Mouse (Mus musculus) G1E (cell line): ENCODE results near the gene Isg15. TPM values are rescaled to one million over a fixed set of nuclear protein-coding genes. Genes with fewer than 3 reads are reported as not detected.

Experiments
- ATAC-seq: 2 replicates; pipeline ENCODE4 v1.8.0; 2016; ENCODE audit warnings: mild to moderate bottlenecking; ENCODE audit not compliant: insufficient number of reproducible peaks, poor library complexity, low FRiP score, severe bottlenecking; ENCODE audit errors: extremely low read depth
- DNase-seq: peaks from one replicate; pipeline ENCODE4 v3.0.0; 2012; ENCODE audit warnings: low spot score
- H3K27me3 ChIP-seq: 2 replicates; pipeline ENCODE4 v1.6.1; 2012; ENCODE audit warnings: mild to moderate bottlenecking, low read length, inconsistent platforms; ENCODE audit not compliant: insufficient read depth
- H3K36me3 ChIP-seq: replicated peaks from 2 replicates; pipeline ENCODE3; 2012; ENCODE audit warnings: mild to moderate bottlenecking, inconsistent platforms
- H3K4me1 ChIP-seq: 2 replicates; pipeline ENCODE4 v1.6.1; 2012; ENCODE audit warnings: low read depth, low read length, inconsistent platforms, mixed read lengths; ENCODE audit not compliant: insufficient read depth
- H3K4me3 ChIP-seq: 2 replicates; pipeline ENCODE4 v1.5.1; 2012; ENCODE audit warnings: low read depth, mild to moderate bottlenecking, inconsistent platforms, low read length, moderate library complexity, mixed read lengths
- H3K9me3 ChIP-seq: replicated peaks from 2 replicates; pipeline ENCODE4 v1.6.1; 2012; ENCODE audit warnings: inconsistent platforms
- CTCF ChIP-seq: IDR thresholded peaks from 2 replicates; pipeline ENCODE4 v1.5.1; 2012; ENCODE audit warnings: low read depth, low read length, inconsistent platforms, mixed read lengths
- GATA1 ChIP-seq: IDR thresholded peaks from 2 replicates; pipeline ENCODE4 v1.6.1; 2012; ENCODE audit warnings: borderline replicate concordance, low read length, inconsistent platforms, mixed read lengths
- GATA2 ChIP-seq: IDR thresholded peaks from 2 replicates; pipeline ENCODE4 v1.6.1; 2012; ENCODE audit warnings: low read depth, low read length, inconsistent platforms, borderline replicate concordance
- POLR2AphosphoS5 ChIP-seq: IDR thresholded peaks from 2 replicates; pipeline ENCODE4 v1.6.1; 2012; ENCODE audit warnings: low read depth, low read length, inconsistent platforms; ENCODE audit not compliant: insufficient replicate concordance
- TAL1 ChIP-seq: conservative IDR thresholded peaks from 2 replicates; pipeline ENCODE4 v1.6.1; 2012; ENCODE audit warnings: low read depth, low read length, inconsistent platforms, mixed read lengths
- polyA plus RNA-seq: library from polyadenylated mRNA; stranded (reverse); fragments of >175 nt; gene quantifications from 2 replicates; pipeline ENCODE4 v1.2.3, GENCODE M21; 2012
- total RNA-seq, 2 experiments: library from RNA; stranded (forward) in 1 of 2; stranded (reverse) in 1 of 2; fragments of 200-1000 nt in 1 of 2; fragments of >200 nt in 1 of 2; fragmentation: Nextera tagmentation in 1 of 2; gene quantifications; 2 replicates each; pipeline ENCODE4 v1.2.3; 2014 to 2017

Gene Isg15
- total and polyA plus RNA-seq, 3 experiments: 0.16 TPM; not detected in 1

DNA sequence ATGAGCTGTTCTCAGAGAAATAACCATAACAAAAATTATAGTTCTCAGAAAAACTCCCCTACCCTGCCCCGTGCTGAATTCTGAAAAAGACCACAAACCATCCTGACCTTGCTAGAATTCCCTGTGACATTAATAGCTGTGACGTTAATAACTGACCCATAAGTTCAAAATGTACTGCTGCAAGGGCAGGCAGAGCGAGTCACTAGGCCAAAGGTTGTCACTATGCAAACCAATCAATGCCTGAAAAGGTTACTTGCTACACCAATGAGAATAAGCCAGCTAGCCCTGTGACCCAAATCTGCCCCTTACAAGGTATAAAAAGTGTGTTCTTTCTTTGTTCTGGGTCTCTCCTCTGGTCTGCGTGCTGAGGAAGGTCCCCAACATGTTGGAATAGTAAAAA, 8.3 kb upstream of the Isg15 start:
- H3K9me3 ChIP-seq: 0 out of 2 replicates have a peak, but pooled peaks cover under 1% of the 10 kb centered on the region
- no peaks in the 10 kb centered on the region for H3K4me1 ChIP-seq
- no peak overlapping the region for H3K4me3 ChIP-seq
- ATAC-seq (no peak), DNase-seq (no peak)
- TF ChIP-seq POLR2AphosphoS5: no peak
- TF ChIP-seq CTCF: no peak
- H3K36me3 ChIP-seq: no peaks in the 10 kb centered on the region
- peaks cover 18% of the 10 kb centered on the region for H3K27me3 ChIP-seq

DNA sequence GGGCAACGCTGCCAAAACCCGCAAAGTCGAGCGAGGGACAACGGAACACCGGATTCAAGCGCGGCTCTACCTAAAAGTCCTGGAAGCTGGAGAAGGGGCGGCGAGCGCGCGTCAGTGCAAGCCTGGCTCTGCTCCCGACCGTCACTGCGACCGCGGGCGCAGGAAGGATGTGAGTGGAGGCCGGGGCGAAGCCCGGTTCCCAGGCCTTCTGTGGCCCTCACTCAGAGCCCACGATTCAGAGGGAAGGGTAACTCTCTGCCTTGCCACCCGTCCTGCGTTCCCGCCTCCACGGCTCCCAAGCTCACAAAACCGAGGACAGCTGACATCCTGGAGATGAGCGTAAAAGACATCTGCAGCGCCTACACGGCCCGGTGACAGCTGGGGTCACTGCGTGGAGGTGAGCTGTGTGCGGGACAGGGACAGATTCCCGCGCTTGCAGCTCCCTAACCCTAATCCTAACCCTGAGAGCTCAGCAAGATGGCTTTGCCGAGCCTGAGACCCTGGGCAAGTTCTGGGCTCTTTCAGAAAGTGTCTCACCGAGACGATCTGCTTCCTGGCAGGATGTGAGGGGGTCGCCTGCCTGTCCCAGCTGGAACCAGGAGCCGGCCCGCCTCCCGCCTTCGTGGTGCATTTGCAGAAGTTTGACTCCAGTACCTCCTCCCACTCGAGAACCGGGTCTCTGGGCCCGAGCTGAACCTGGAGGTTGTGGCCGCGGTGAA, 3.0 kb upstream of the Isg15 start:
- Histone ChIP-seq H3K4me1 (peaks cover 8% of the 10 kb centered on the region), H3K4me3 (no peak overlapping the region; the same call in 1 of the 2 replicates), H3K27me3 (peaks cover 35% of the 10 kb centered on the region), H3K36me3 (no peaks in the 10 kb centered on the region), H3K9me3 (no peaks in the 10 kb centered on the region)
- no peak for ATAC-seq
- no peak for DNase-seq
- TF ChIP-seq GATA2: no peak
- TF ChIP-seq GATA1: no peak
- TF ChIP-seq TAL1: no peak
- no peak for TF ChIP-seq CTCF
- no peak for TF ChIP-seq POLR2AphosphoS5

DNA sequence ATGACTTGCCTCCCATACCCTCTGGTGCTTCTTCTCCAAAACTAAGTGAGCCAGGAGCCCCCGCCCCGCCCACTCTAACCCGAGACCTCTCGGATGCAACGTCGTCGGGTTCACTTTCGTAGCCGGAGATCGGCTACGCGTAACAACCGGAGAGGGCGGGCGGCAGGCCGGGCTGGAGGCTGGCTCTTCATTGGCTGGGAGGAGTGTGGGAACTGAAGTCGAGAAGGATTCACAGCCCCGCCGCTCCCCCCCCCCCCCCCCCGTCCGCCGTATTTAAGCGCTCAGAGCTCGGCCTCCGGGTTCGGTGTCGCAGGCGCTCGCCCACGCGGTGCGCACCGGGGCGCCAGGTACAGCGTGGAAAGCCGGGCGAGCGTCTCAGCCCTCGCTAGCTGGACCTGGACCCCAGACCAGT, 2.4 kb upstream of the Isg15 start, which contains the start of gene AW011738:
AW011738 (plus strand) TSS at position 304 of the 412 bp plus-strand sequence.
- ATAC-seq (no peak), DNase-seq (no peak)
- no peak for TF ChIP-seq POLR2AphosphoS5
- no peak for TF ChIP-seq GATA2
- TF ChIP-seq CTCF: no peak
- TF ChIP-seq GATA1: no peak
- TF ChIP-seq TAL1: no peak
- no peaks in the 10 kb centered on the region for H3K9me3 ChIP-seq
- peaks cover 9% of the 10 kb centered on the region for H3K4me1 ChIP-seq
- no peaks in the 10 kb centered on the region for H3K36me3 ChIP-seq
- H3K27me3 ChIP-seq: peaks cover 35% of the 10 kb centered on the region
- H3K4me3 ChIP-seq: no peak within 1 kb of the TSS; the same call in 1 of the 2 replicates

DNA sequence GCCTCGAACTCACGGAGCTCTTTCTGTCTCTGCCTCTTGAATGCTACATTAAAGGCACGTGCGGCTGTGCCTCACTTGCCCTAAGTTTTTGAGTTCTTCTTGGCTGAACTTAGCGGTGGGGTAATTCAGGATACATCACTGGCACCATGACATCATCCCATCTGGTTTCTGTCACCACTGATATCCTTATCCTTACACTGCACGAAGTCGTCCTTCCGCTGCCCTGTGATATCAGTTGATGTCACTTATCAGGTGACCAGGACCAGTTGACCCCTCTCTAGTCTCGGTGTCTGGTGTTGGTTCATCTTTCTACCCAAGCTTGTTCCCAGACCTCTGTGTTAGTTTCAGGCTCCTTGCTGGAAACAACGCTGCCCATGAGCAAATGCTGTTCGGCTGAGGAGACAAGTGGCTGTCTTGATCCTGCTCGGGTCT, 1.9 kb upstream of the Isg15 start:
- ATAC-seq (no peak), DNase-seq (no peak)
- Histone ChIP-seq H3K4me3 (no peak overlapping the region), H3K9me3 (no peaks in the 10 kb centered on the region), H3K36me3 (no peaks in the 10 kb centered on the region), H3K27me3 (peaks cover 39% of the 10 kb centered on the region), H3K4me1 (peaks cover 13% of the 10 kb centered on the region)
- TF ChIP-seq GATA1 (no peak), TAL1 (no peak), GATA2 (no peak), CTCF (no peak), POLR2AphosphoS5 (no peak)

DNA sequence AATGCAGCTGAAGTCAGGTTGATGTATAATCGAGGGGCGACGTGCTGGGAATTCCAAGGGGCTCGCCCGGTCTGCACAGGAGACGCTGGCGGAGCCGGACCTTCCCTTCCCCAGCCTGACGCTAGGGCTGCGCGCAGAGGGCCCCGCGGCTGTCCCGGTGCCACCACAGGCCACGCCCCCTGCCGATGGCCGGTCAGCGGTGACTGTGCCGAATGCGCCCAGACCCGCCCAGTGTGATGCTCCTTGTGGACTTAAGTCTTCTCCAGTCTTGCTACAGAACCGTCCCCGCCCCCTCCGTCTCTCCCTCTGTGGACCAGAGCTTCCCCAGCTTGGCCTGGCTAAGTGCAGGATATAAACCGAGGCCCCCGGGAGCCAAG, 2.8 kb downstream of the Isg15 start:
- no peaks in the 10 kb centered on the region for H3K36me3 ChIP-seq
- H3K4me1 ChIP-seq: peaks cover 21% of the 10 kb centered on the region
- ATAC-seq: peak; percentile 68
- TF ChIP-seq POLR2AphosphoS5: no peak
- TF ChIP-seq GATA1: no peak
- no peak for TF ChIP-seq GATA2
- TF ChIP-seq CTCF: no peak
- peak overlapping the region; percentile 75 for H3K4me3 ChIP-seq
- DNase-seq: peak; percentile 59
- peaks cover 57% of the 10 kb centered on the region for H3K27me3 ChIP-seq
- no peaks in the 10 kb centered on the region; the same call in 1 of the 2 replicates for H3K9me3 ChIP-seq

DNA sequence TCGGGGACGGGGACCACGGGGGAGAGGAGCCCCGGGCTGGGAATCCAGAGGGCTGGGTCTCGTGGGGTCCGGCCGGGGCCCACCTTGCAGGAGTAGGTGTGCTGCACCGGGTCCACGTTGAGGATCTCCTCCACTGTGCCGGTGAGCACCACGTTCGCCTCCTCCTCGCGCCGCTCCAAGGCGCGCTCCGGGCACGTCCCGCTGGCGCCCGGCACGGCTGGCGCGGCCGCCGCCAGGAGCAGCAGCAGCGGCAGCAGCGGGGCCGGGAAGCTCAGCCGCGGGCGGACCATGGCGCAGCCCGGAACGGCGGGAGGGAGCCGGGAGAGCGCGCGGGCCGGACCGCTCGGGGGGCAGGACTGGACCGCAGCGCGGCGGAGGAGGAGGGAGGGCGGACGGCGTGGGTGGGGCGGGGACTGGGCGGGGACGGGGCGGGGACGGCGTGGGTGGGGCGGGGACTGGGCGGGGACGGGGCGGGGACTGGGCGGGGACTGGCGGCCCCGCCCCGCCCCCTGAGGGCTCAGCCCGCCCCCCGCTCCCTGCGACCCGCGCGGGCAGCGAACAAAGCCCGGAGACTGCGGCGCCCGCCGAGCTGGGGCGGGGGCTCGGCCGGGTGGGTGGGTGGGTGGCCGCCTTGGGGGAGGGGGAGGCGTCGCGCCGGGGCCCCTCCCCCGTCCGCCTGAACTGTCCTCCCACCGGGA, 3.3 kb downstream of the Isg15 start, which contains the start of gene Agrn:
Agrn (minus strand) TSS at position 358 of the 698 bp plus-strand sequence.
- Histone ChIP-seq H3K4me1 (peaks cover 21% of the 10 kb centered on the region), H3K4me3 (peak within 1 kb of the TSS; percentile 75), H3K36me3 (no peaks in the 10 kb centered on the region), H3K9me3 (no peaks in the 10 kb centered on the region; the same call in 1 of the 2 replicates), H3K27me3 (peaks cover 58% of the 10 kb centered on the region)
- peak; percentile 51 for DNase-seq
- TF ChIP-seq TAL1 (no peak), CTCF (no peak), GATA1 (no peak), GATA2 (no peak), POLR2AphosphoS5 (no peak)
- ATAC-seq: peak; percentile 38; the same call in 1 of the 2 replicates
